Mouse (Mus musculus): ENCODE results near the gene Hepacam.

Hepacam gene

DNA sequence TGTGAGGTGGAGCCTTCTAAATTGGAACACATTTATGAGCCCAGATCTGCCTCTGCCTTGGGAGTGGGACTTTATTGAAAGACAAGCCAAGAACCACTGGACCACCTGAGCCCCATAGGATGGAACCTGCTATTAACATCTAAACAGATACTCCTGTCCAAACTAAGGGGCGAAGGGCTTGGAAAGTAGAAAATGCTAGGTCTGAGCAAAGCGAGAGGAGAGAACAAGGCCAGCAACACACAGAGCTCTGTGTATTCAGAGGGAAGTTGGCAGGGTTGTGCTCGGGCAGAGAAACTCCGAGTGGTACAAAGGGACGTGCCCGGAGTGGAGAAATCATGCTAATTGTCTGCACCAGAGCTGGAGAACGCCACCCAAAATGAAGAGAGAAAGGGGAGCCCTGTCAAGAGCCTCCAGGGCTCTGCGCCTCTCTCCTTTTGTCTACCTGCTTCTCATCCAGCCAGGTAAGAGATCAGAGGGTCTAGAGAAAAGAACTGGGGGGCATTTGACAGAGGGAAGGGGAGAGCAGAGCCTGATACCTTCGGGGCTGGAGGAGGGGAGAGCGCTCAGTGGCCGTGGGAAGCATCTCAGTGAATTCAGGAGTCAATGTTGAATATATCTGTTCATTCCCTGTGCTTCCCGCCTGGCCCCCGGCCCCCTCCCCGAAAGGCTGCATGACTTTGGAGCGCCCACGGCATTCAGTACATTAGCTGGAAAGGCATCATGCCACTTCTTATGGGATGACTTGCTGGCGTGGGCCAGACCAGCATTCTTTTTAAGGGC is at the start of gene Hepacam:
Gene Hepacam, plus strand, starts transcription at position 51 of the 780 bp plus-strand sequence.
- Histone ChIP-seq H3K36me3 (ENCODE audit: control insufficient read depth, insufficient read depth, low read length, poor library complexity, severe bottlenecking) (no peaks in the 10 kb centered on the region), H3K27me3 (ENCODE audit: control insufficient read depth, insufficient read depth, low read length, poor library complexity, severe bottlenecking) (no peaks in the 10 kb centered on the region)
- no peak for DNase-seq (ENCODE audit: low read depth, low spot score)

DNA sequence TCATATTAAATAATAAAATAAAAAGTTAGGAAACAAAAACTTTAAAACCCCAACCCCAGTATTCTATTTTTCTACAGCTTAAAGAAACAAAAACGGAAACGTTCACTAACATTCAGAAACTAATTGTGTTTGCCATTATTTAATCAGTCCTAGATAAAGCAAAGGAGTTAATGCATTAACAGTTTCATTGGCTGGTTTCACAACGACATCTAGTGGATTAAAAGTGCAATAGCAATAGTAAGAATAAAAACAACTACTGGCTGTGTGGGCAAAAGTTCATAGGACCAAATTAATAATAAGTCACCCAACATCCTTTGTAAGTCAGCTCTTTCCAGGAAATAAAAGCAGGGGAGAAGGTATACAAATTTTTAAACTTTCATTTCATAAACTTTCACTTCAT is 37.7 kb upstream of the Hepacam start:
- Histone ChIP-seq H3K36me3 (ENCODE audit: control insufficient read depth, insufficient read depth, low read length, poor library complexity, severe bottlenecking) (no peaks in the 10 kb centered on the region), H3K27me3 (ENCODE audit: control insufficient read depth, insufficient read depth, low read length, poor library complexity, severe bottlenecking) (no peaks in the 10 kb centered on the region)
- peak; percentile 67 for DNase-seq (ENCODE audit: low read depth, low spot score)

DNA sequence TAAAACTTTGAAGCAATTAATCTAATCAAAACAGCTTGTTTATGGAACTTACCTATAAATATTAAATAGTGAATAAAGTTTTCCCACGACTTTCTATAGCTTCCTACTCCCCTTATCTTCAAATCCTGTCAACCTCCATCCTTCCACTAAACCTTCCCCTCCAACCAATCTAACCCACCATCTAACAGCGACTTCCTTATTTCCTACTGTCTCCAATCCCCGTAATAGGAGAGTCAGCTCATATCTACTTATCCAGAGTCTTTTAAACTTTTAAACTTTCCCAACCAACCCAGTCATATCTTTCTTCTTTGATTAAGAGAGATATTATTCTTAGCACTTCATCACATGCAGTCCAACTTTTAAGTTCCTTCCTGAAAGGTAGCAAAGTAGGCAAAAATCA is 21.7 kb upstream of the Hepacam start:
- H3K27me3 ChIP-seq (ENCODE audit: control insufficient read depth, insufficient read depth, low read length, poor library complexity, severe bottlenecking): no peaks in the 10 kb centered on the region
- no peak for DNase-seq (ENCODE audit: low read depth, low spot score)

DNA sequence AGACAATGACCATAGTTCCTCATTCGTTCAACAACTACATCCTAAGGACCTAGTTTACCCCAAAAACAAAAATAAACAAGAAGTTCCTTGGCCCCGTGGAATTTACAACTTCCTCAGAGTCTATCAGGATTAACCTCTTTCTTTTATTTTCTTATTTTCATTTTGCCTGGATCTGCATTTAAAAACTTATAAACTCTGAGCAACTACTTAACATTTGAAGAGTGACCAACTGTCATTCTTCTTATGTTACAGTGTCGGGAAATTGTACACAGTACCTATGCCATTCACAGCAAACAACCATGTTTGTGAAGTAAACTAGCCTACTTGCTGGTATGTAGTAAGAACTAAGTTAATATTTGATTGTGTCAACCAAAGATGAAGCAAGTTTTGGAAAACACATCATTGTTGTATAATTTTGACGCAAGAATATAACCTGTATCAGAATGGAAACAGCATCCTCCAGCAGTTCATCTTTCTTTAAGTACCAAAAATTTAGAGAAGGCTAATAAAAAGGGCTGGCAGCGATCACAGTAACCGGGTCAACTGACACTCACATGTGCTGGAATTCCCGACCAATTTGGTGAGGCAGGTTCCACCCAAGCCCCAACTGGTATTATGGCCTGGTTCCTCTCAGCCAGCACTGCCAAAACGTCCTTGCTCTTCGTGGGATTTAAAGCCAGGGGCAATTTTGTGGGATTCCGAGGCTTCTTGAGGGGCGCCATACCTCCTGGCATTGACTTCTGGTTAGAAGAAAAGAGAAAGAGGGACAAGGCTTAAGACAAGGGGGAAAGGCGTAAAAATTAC is 19.8 kb upstream of the Hepacam start:
- Histone ChIP-seq H3K36me3 (ENCODE audit: control insufficient read depth, insufficient read depth, low read length, poor library complexity, severe bottlenecking) (no peaks in the 10 kb centered on the region), H3K27me3 (ENCODE audit: control insufficient read depth, insufficient read depth, low read length, poor library complexity, severe bottlenecking) (no peaks in the 10 kb centered on the region)
- peak; percentile 23 for DNase-seq (ENCODE audit: low read depth, low spot score)

More for the DNA sequence above, 21.7 kb upstream of the Hepacam start:
- H3K36me3 ChIP-seq (ENCODE audit: control insufficient read depth, insufficient read depth, low read length, poor library complexity, severe bottlenecking): 0 out of 2 replicates have a peak, but pooled peaks cover 2% of the 10 kb centered on the region

DNA sequence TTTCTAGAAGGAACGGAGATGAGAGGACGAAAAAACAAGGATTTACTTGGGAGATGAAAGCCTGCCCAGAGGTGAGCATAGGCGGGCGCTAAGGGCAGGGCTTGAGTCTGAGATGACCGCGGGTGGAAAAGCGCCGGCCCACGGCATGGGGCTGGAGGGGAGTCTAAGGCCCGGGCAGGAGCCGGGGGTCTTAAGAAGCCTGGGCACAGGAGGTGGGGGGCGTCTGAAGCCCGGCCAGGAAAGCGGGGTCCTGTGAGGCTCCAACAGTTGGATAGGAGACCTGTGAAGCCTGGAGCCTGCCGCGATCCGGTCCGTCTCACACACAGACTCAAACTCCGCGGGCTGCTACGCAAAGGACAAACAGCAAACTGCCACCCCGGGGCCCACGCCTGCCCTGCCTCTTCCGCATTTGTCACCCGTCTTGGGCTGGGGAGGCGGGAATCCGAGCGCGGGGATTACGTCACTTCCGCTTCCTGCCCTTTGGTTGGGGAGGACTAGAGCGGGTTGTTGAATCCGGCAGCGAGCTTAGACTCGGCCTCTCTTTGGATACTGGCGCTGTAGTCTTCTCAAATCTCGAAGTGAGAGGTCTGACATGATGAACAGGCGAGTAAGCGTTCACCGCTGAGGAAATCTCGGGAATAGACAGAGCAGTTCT is 19.0 kb upstream of the Hepacam start, which contains the start of gene Ccdc15:
Gene Ccdc15, minus strand, starts transcription at position 445 of the 655 bp plus-strand sequence.
- DNase-seq (ENCODE audit: low read depth, low spot score): peak; percentile 98
- Histone ChIP-seq H3K36me3 (ENCODE audit: control insufficient read depth, insufficient read depth, low read length, poor library complexity, severe bottlenecking) (no peaks in the 10 kb centered on the region), H3K27me3 (ENCODE audit: control insufficient read depth, insufficient read depth, low read length, poor library complexity, severe bottlenecking) (no peaks in the 10 kb centered on the region)

DNA sequence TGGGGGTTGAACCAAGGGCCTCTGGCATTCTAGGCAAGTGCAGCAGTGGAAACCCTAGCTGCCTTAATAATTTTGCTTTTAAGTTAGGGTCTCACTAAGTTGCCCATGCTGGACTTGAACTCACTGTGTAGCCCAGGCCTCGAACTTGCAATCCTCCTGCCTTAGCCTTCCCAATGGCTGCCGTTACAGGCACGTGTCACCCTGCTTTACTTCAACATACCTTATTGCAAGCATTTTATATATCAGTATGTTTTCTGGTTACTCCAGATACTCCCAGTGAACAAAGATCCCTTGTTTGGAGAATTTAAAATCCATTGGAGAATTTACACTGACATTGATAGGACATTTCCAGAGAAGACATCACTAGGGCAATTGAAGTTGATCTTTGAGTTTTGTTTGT is 18.1 kb upstream of the Hepacam start:
- H3K27me3 ChIP-seq (ENCODE audit: control insufficient read depth, insufficient read depth, low read length, poor library complexity, severe bottlenecking): no peaks in the 10 kb centered on the region
- no peaks in the 10 kb centered on the region for H3K36me3 ChIP-seq (ENCODE audit: control insufficient read depth, insufficient read depth, low read length, poor library complexity, severe bottlenecking)
- peak; percentile 2 for DNase-seq (ENCODE audit: low read depth, low spot score)

GRCm38 (mm10) chr9:37351266-37351665 is 15.9 kb upstream of the Hepacam start:
- DNase-seq (ENCODE audit: low read depth, low spot score): no peak

DNA sequence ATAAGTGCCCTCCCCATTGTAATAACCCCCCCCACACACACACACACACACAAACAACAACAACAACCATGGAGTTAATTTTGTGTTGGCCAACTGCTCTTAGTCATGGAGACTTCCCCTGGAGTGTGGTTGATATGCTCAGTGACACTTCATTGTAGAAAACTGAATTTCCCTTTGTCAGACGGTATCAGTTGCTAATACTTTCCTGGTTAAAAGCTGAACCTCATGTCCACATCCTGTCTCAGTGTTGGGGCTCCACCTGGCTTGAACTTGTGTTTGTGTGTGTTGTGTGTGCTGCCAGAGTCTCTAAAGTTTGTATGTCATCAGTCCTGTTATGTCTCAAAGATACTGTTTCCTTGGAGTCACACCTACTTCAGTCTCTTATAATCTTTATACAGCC is 12.7 kb upstream of the Hepacam start:
- no peak for DNase-seq (ENCODE audit: low read depth, low spot score)
- Histone ChIP-seq H3K36me3 (ENCODE audit: control insufficient read depth, insufficient read depth, low read length, poor library complexity, severe bottlenecking) (no peaks in the 10 kb centered on the region), H3K27me3 (ENCODE audit: control insufficient read depth, insufficient read depth, low read length, poor library complexity, severe bottlenecking) (no peaks in the 10 kb centered on the region)

More at GRCm38 (mm10) chr9:37351266-37351665, 15.9 kb upstream of the Hepacam start:
- H3K36me3 ChIP-seq (ENCODE audit: control insufficient read depth, insufficient read depth, low read length, poor library complexity, severe bottlenecking): no peaks in the 10 kb centered on the region
- no peaks in the 10 kb centered on the region for H3K27me3 ChIP-seq (ENCODE audit: control insufficient read depth, insufficient read depth, low read length, poor library complexity, severe bottlenecking)

DNA sequence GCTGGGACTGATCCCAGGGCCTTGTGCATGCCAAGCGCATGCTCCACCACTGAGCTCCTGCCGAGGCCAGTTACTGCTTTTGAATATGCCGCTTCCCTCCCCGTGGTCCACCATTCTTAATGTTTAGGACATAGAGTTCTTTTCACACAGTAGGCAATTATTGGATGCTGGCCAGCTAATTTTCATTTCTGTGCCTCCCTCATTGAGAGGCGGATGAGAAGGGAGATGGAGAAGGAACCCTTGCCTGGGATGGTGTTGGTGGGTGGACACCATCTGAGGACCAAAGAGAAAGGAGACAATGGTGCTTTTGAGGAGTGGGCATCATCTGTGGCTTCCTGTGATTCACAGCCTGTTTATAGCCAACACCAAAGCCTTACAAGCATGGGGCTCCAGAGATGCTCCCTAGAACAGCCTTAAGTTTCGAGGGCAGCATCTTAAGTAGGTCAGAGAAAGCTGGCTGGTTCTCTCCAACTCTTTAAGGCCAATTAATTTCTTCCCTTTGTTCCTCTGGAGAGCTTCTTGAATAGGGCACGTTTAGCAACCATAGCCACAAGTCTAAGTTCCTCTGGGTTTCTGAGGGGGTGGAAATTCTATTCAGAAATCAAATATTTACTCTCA is 8.3 kb upstream of the Hepacam start:
- Histone ChIP-seq H3K27me3 (ENCODE audit: control insufficient read depth, insufficient read depth, low read length, poor library complexity, severe bottlenecking) (no peaks in the 10 kb centered on the region), H3K36me3 (ENCODE audit: control insufficient read depth, insufficient read depth, low read length, poor library complexity, severe bottlenecking) (no peaks in the 10 kb centered on the region)
- DNase-seq (ENCODE audit: low read depth, low spot score): no peak

- H3K27me3 ChIP-seq (ENCODE audit: control insufficient read depth, insufficient read depth, low read length, poor library complexity, severe bottlenecking): no peaks in the 10 kb centered on the region
- H3K36me3 ChIP-seq (ENCODE audit: control insufficient read depth, insufficient read depth, low read length, poor library complexity, severe bottlenecking): no peaks in the 10 kb centered on the region
- no peak for DNase-seq (ENCODE audit: low read depth, low spot score)
These were observed 7.6 kb upstream of the Hepacam start for GRCm38 (mm10) chr9:37359331-37360220.

- no peak for DNase-seq (ENCODE audit: low read depth, low spot score)
- H3K27me3 ChIP-seq (ENCODE audit: control insufficient read depth, insufficient read depth, low read length, poor library complexity, severe bottlenecking): no peaks in the 10 kb centered on the region
- H3K36me3 ChIP-seq (ENCODE audit: control insufficient read depth, insufficient read depth, low read length, poor library complexity, severe bottlenecking): no peaks in the 10 kb centered on the region
These were observed 5.1 kb upstream of the Hepacam start for GRCm38 (mm10) chr9:37362084-37362483.

DNA sequence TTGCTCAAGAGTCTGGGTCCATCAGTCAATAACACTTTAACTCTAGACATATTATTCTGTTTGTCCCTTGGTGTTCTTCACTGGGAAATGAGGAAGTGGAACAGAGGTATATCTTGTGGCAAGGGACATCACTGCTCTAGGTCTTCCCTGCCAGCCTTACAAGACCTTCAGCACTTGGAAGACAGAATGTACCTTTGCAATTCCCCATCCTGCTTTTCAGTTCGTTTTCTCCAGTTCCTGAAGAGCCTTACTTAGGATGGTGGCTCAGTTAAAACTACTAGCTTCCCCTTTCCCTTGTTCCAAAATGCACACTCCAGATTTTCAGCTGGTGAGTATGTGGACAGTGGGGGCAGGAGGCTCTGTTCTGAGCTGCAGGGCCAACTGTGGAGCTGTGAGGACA is 4.3 kb upstream of the Hepacam start:
- DNase-seq (ENCODE audit: low read depth, low spot score): no peak
- Histone ChIP-seq H3K27me3 (ENCODE audit: control insufficient read depth, insufficient read depth, low read length, poor library complexity, severe bottlenecking) (no peaks in the 10 kb centered on the region), H3K36me3 (ENCODE audit: control insufficient read depth, insufficient read depth, low read length, poor library complexity, severe bottlenecking) (no peaks in the 10 kb centered on the region)

GRCm38 (mm10) chr9:37363551-37363950 is 3.6 kb upstream of the Hepacam start:
- Histone ChIP-seq H3K36me3 (ENCODE audit: control insufficient read depth, insufficient read depth, low read length, poor library complexity, severe bottlenecking) (no peaks in the 10 kb centered on the region), H3K27me3 (ENCODE audit: control insufficient read depth, insufficient read depth, low read length, poor library complexity, severe bottlenecking) (no peaks in the 10 kb centered on the region)
- no peak for DNase-seq (ENCODE audit: low read depth, low spot score)

DNA sequence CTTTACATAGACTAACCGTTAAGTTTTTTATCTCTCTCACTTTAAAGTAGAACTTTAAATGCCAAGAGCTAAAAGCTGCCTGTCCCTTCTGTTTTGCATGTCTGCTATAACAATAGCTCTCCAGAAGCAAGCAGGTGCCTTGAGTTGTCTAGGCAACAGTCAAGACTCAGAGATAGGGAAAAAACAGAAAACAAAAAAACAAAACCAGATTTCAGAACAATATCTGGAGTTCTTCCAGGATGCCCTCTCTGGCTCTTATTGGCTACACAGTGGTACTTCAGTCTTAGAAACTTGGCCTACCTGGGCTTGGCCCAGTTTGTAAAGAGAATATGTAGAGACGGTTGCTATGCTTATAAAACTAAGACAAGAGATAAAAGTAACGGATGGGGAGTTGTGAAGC is 2.8 kb upstream of the Hepacam start:
- H3K27me3 ChIP-seq (ENCODE audit: control insufficient read depth, insufficient read depth, low read length, poor library complexity, severe bottlenecking): no peaks in the 10 kb centered on the region
- DNase-seq (ENCODE audit: low read depth, low spot score): no peak
- H3K36me3 ChIP-seq (ENCODE audit: control insufficient read depth, insufficient read depth, low read length, poor library complexity, severe bottlenecking): no peaks in the 10 kb centered on the region
